Mouse (Mus musculus): ENCODE results near the gene Aebp1.

GRCm38 (mm10) chr11:5825432-5825831, 36.3 kb upstream of the Aebp1 start:
- TF ChIP-seq POLR2A (IDR thresholded peaks at IDR 0.05; ENCODE audit: insufficient read depth, low read depth, low read length): no peak
- no peak for TF ChIP-seq CTCF (IDR thresholded peaks at IDR 0.05; ENCODE audit: insufficient read depth, low read depth, low read length)

Measured in olfactory bulb, adult 2 months (tissue).